Mouse (Mus musculus) bone marrow macrophage, adult 2 months (primary cell): ENCODE data around the gene Gcnt2.

ENCODE experiments used
- CTCF ChIP-seq: IDR thresholded peaks from 2 replicates; pipeline ENCODE4 v1.5.1; 2012; ENCODE audit warnings: low read depth, mild to moderate bottlenecking, low read length, moderate library complexity
- POLR2A ChIP-seq: IDR thresholded peaks from 2 replicates; pipeline ENCODE4 v1.6.1; 2012; ENCODE audit warnings: mild to moderate bottlenecking, low read depth, low read length, borderline replicate concordance

- TF ChIP-seq CTCF, result no peak
- no peak for TF ChIP-seq POLR2A
Measured at GRCm38 (mm10) chr13:40934341-40934740, 74.8 kb downstream of the Gcnt2 start.
